Mouse (Mus musculus) C3H10T1/2 (cell line): ENCODE data around the gene Ap1m2. TPM values are rescaled to one million over a fixed set of nuclear protein-coding genes. Genes with fewer than 3 reads are reported as not detected.

Experiments used
- polyA plus RNA-seq, 2 experiments: library from polyadenylated mRNA; unstranded; fragments of >200 nt; fragmentation: generic; extraction: Trizol; gene quantifications; one replicate each; pipeline ENCODE4 v1.2.1; 2012; ENCODE audit warnings: missing spikeins in 2 of 2

The Ap1m2 gene
- under 1 TPM in 1 of 2 experiments, not detected in 1; 0.06 TPM for polyA plus RNA-seq

DNA sequence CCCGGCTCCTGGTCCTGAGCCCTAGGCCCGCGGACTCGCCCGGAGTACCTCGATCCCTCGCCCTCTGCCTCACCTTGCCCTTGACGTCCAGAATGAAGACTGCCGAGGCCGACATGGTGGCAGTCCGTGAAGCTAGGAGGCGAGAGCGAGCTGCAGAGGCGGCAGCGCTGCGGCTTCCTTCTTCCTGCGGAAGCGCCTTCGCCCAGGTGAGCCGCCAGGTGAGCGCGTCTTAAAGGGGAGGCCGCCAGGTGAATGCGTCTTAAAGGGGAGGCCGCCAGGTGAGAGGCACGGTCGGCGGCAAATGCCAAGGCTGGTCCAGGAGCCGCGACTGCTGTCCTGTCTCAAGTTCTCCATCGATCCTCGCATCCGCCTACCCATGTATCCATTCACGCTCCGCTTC, at the start of gene Ap1m2:
TSS of gene Ap1m2 (minus strand) at position 204 of the 400 bp plus-strand sequence.

DNA sequence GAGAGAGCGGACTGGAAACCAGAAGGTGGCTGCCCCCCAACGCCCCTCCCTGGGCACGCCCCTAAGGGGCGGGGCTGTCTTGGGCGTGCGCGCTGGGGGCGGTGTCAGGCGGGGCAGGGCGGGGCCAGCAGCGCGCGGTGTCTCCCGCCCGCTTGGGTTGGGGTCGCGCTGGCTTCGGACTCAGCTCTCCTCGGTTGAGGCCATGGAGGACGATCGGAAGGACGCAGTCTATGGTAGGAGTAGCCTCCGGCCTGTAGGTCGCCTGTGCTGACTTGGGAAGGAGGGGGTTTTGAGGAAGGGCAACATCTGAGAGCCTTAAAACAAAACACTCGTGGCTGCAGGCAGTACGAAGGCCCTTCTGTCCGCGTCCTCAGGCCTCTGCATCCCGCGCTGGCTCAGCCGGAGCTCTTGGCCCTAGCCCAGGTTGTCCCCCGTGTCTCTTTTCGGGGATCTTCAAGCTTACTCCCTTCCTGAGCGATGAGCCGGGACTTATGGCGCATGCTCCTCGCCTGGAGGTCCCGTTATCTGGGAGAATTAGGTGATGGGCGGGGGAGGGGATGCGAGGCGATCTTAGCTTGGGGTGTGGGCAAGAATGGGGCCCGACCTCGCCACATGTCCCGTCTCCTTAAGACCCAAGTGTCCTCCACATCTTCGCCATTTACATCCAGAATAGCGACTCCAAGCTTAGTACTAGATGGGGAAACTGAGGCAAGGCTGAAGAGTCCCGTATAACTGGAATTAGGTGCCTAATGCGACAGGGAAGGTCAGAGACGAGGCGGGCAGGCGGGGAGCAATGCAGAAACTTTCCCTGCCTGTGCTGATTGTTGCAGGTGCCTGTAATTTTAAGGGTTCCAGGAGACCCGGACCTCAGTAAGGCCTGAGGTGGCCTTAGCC, 8.7 kb upstream of the Ap1m2 start, which contains the start of gene Slc44a2:
TSS of gene Slc44a2 (plus strand) at position 80 of the 894 bp plus-strand sequence.

DNA sequence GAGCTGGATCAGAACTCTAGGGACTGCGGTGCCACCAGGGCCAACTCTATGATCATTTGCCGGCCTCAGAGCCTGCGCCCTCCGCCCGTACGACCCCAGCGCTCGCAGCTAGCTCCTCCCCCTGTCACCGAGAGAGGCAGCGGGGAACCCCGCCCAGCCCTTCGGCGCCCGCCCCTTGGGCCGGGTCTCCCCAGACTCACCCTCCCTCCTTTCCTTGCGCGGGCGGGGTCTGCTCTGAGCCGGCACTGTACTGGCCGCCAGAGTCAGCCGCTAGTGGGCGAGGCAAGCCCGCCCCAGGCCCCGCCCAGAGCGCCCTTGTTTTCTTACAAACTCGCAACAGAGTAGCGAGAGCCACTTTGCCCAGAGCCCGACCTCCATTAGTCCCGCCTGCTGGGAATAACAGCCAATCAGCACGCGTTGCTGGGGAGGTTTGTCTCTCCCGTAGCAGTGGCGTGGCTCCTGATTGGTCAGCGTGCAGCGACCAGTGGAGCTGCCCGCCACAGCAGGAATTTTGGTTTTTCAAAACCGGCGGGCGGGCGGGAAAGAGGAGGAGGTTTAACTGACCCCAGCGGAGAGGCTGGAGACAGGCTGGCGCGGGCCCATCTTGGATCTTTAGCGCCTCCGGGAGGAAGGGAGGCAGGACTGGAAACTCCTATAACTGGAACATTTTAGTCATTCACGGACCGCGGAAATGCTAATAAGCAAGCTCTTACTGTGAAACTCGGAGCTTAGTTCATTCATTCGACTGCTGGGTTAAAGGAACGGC, 20.9 kb downstream of the Ap1m2 start, which contains the start of gene Cdkn2d:
TSS of gene Cdkn2d (minus strand) at position 386 of the 766 bp plus-strand sequence.

GRCm38 (mm10) chr9:21287571-21288402, 24.4 kb downstream of the Ap1m2 start, which contains the start of gene Kri1:
TSS of gene Kri1 (minus strand) at chr9:21287969.

GRCm38 (mm10) chr9:21265000-21265561, 47.1 kb downstream of the Ap1m2 start, which contains the start of gene Atg4d:
TSS of gene Atg4d (plus strand) at chr9:21265293.

GRCm38 (mm10) chr9:21248326-21248725, 63.8 kb downstream of the Ap1m2 start, which contains the start of gene S1pr5:
TSS of gene S1pr5 (minus strand) at chr9:21248443.

Other genes starting within 250 kb of the Ap1m2 start
- under 1 TPM in 1 of 2 experiments, not detected in 1; 0.57 TPM for gene Zglp1, start 245.2 kb downstream of the Ap1m2 start, polyA plus RNA-seq
- under 1 TPM; 0.52 to 0.88 TPM for gene Gm49373, start 239.2 kb downstream of the Ap1m2 start, polyA plus RNA-seq
- gene Fdx1l, start 238.7 kb downstream of the Ap1m2 start, polyA plus RNA-seq: 10 to 100 TPM; 58.9 to 94.5 TPM
- 1 to 10 TPM in 1 of 2 experiments, under 1 TPM in 1; 0.99 to 1.5 TPM for gene Gm38431, start 220.3 kb downstream of the Ap1m2 start, polyA plus RNA-seq
- gene Raver1, start 220.3 kb downstream of the Ap1m2 start, polyA plus RNA-seq: 10 to 100 TPM; 46.3 to 49.8 TPM
- 10 to 100 TPM in 1 of 2 experiments, 1 to 10 TPM in 1; 5.3 to 10.9 TPM for gene Tyk2, start 181.1 kb downstream of the Ap1m2 start, polyA plus RNA-seq
- 100 to 1,000 TPM; 230 to 298 TPM for gene Cdc37, start 162.4 kb downstream of the Ap1m2 start, polyA plus RNA-seq
- gene Pde4a, start 146.6 kb downstream of the Ap1m2 start, polyA plus RNA-seq: 10 to 100 TPM in 1 of 2 experiments, 1 to 10 TPM in 1; 4.1 to 10.6 TPM
- 10 to 100 TPM; 29.4 to 56.7 TPM for gene Keap1, start 73.0 kb downstream of the Ap1m2 start, polyA plus RNA-seq
- gene S1pr5, start 63.9 kb downstream of the Ap1m2 start, polyA plus RNA-seq: under 1 TPM in 1 of 2 experiments, not detected in 1; 0.07 TPM
- gene Atg4d, start 47.0 kb downstream of the Ap1m2 start, polyA plus RNA-seq: 10 to 100 TPM; 18.7 to 19.6 TPM
- 10 to 100 TPM; 14.1 to 22.0 TPM for gene Kri1, start 24.4 kb downstream of the Ap1m2 start, polyA plus RNA-seq
- gene Cdkn2d, start 20.9 kb downstream of the Ap1m2 start, polyA plus RNA-seq: 10 to 100 TPM; 21.1 to 59.7 TPM
- 10 to 100 TPM; 11.5 to 67.6 TPM for gene Slc44a2, start 8.4 kb upstream of the Ap1m2 start, polyA plus RNA-seq
- 10 to 100 TPM; 12.3 to 78.0 TPM for gene Ilf3, start 55.5 kb upstream of the Ap1m2 start, polyA plus RNA-seq
- gene Qtrt1, start 99.5 kb upstream of the Ap1m2 start, polyA plus RNA-seq: 10 to 100 TPM; 25.1 to 35.0 TPM
- 10 to 100 TPM; 31.7 to 76.8 TPM for gene Dnm2, start 112.6 kb upstream of the Ap1m2 start, polyA plus RNA-seq
- gene Tmed1, start 197.9 kb upstream of the Ap1m2 start, polyA plus RNA-seq: 100 to 1,000 TPM in 1 of 2 experiments, 10 to 100 TPM in 1; 72.9 to 105 TPM
- gene AB124611, start 213.8 kb upstream of the Ap1m2 start, polyA plus RNA-seq: 1 to 10 TPM in 1 of 2 experiments, under 1 TPM in 1; 0.15 to 1.4 TPM
- 10 to 100 TPM; 28.3 to 50.1 TPM for gene Carm1, start 234.6 kb upstream of the Ap1m2 start, polyA plus RNA-seq